ENCODE assay signal across 8 mouse cellular contexts in the genomic region with DNA sequence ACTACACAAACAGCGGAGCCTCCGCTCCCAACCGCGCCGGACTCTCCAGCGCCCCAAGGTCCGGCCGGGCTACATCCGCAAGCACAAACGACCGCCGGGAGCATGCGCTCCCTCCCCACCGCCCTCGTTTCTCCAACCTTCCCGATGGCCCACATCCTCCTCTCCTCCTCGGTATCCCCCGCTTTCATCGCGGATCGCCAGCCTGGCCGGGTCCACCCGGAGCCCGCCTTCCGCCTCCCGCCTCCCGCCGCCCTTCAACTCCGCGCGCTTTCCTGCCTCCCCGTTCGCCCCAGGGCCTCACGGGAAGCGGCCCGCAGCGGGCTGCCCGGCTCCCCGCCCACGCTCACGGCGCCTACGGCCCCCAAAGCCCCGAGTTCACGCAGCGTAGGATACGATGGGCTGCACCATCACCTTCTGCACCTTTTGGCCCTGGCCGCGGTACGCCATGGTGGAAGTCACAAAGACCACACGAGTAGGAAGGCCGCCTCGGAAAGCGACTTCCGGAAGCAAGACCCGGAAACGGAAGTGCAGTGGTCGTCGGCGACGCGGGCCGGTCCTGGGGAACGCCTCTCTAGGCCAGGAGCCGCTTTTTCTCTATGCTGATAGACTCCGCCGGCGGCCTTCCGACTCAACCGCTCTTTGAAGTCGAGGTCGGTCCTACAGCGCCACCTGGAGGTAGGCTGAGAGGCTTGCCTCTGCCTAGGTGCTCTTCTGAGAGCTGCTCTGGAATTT. TPM values are rescaled to one million over a fixed set of nuclear protein-coding genes. Genes with fewer than 3 reads are reported as not detected.
DNase-seq lines count a peak whose midpoint lies in the region; ATAC-seq and TF ChIP-seq lines count a peak whose summit lies in the region.

Snrpe (minus strand) TSS at position 521 of the 732 bp plus-strand sequence.

- H3K9ac ChIP-seq in heart, embryonic 12.5 days, result peak within 1 kb of the TSS; percentile 90
- H3K9ac ChIP-seq in kidney, postnatal 0 days (ENCODE audit: low read depth, low read length), result peak within 1 kb of the TSS; percentile 95
- peak within 1 kb of the TSS; percentile 95 for H3K9ac ChIP-seq in liver, embryonic 11.5 days (ENCODE audit: low read depth, low read length)
- peak within 1 kb of the TSS; percentile 88 for H3K9ac ChIP-seq in stomach, embryonic 14.5 days (replicated peaks; ENCODE audit: low read depth, low read length)

- under 1% methylated on average over 73 of the region's 73 CpGs for WGBS in heart, embryonic 12.5 days
- WGBS in kidney, postnatal 0 days, result under 1% methylated on average over 72 of the region's 73 CpGs
- under 1% methylated on average over 73 of the region's 73 CpGs for WGBS in liver, embryonic 11.5 days
- WGBS in stomach, embryonic 14.5 days, result under 1% methylated on average over 72 of the region's 73 CpGs

- H3K27ac ChIP-seq in heart, embryonic 12.5 days (ENCODE audit: poor library complexity, severe bottlenecking), result peak within 1 kb of the TSS; percentile 88
- peak within 1 kb of the TSS; percentile 95 for H3K27ac ChIP-seq in kidney, postnatal 0 days
- peak within 1 kb of the TSS; percentile 87 for H3K27ac ChIP-seq in liver, embryonic 11.5 days (ENCODE audit: low read depth, low read length)
- peak within 1 kb of the TSS; percentile 91 for H3K27ac ChIP-seq in stomach, embryonic 14.5 days (ENCODE audit: low read length)

- H3K4me2 ChIP-seq in heart, embryonic 12.5 days, result peak within 1 kb of the TSS; percentile 76
- peak within 1 kb of the TSS; percentile 55 for H3K4me2 ChIP-seq in kidney, postnatal 0 days (ENCODE audit: low read length)
- H3K4me2 ChIP-seq in liver, embryonic 11.5 days, result peak within 1 kb of the TSS; percentile 80
- H3K4me2 ChIP-seq in stomach, embryonic 14.5 days (replicated peaks; ENCODE audit: low read depth, low read length), result peak within 1 kb of the TSS; percentile 52

- H3K9me3 ChIP-seq in heart, embryonic 12.5 days (replicated peaks), result no peaks in the 10 kb centered on the region
- H3K9me3 ChIP-seq in kidney, postnatal 0 days (replicated peaks; ENCODE audit: low read length), result no peaks in the 10 kb centered on the region
- H3K9me3 ChIP-seq in liver, embryonic 11.5 days (ENCODE audit: control insufficient read depth, low read length), result no peaks in the 10 kb centered on the region
- H3K9me3 ChIP-seq in stomach, embryonic 14.5 days (ENCODE audit: control insufficient read depth, low read depth, low read length), result no peaks in the 10 kb centered on the region

- peak; percentile 98 for ATAC-seq in erythroid progenitor cell, adult 5-6 weeks (replicated peaks; ENCODE audit: low FRiP score, poor library complexity, severe bottlenecking)
- ATAC-seq in heart, embryonic 12.5 days (ENCODE audit: insufficient number of reproducible peaks, low FRiP score), result peak; percentile 96
- peak; percentile 96 for ATAC-seq in kidney, postnatal 0 days (replicated peaks; ENCODE audit: low FRiP score, low read depth)
- peak; percentile 97 for ATAC-seq in liver, embryonic 11.5 days (replicated peaks; ENCODE audit: low FRiP score)
- peak; percentile 98 for ATAC-seq in stomach, embryonic 14.5 days (ENCODE audit: insufficient number of reproducible peaks, insufficient read depth, low FRiP score, low read depth)

- peak within 1 kb of the TSS; percentile 84 for H3K4me3 ChIP-seq in heart, embryonic 12.5 days
- H3K4me3 ChIP-seq in kidney, postnatal 0 days (replicated peaks; ENCODE audit: low read depth, low read length), result peak within 1 kb of the TSS; percentile 93
- peak within 1 kb of the TSS; percentile 74 for H3K4me3 ChIP-seq in liver, embryonic 11.5 days (ENCODE audit: low read depth, low read length)
- peak within 1 kb of the TSS; percentile 77 for H3K4me3 ChIP-seq in stomach, embryonic 14.5 days (ENCODE audit: low read depth, low read length)

- no peaks in the 10 kb centered on the region for H3K27me3 ChIP-seq in heart, embryonic 12.5 days (replicated peaks)
- H3K27me3 ChIP-seq in kidney, postnatal 0 days (ENCODE audit: insufficient read depth, low read length), result no peaks in the 10 kb centered on the region
- H3K27me3 ChIP-seq in liver, embryonic 11.5 days (replicated peaks; ENCODE audit: control insufficient read depth, insufficient read depth, low read length), result no peaks in the 10 kb centered on the region
- no peaks in the 10 kb centered on the region for H3K27me3 ChIP-seq in stomach, embryonic 14.5 days (ENCODE audit: control insufficient read depth, insufficient read depth, low read length)

- peaks cover 8% of the 10 kb centered on the region for H3K4me1 ChIP-seq in heart, embryonic 12.5 days (replicated peaks)
- no peaks in the 10 kb centered on the region for H3K4me1 ChIP-seq in kidney, postnatal 0 days (replicated peaks; ENCODE audit: insufficient read depth, low read length)
- peaks cover 3% of the 10 kb centered on the region; the same call in 1 of the 2 replicates for H3K4me1 ChIP-seq in liver, embryonic 11.5 days (replicated peaks; ENCODE audit: control insufficient read depth, insufficient read depth, low read length)
- 0 out of 2 replicates have a peak, but pooled peaks cover 2% of the 10 kb centered on the region for H3K4me1 ChIP-seq in stomach, embryonic 14.5 days (ENCODE audit: control insufficient read depth, insufficient read depth, low read length)

- peak; percentile 98 for DNase-seq in CD4-positive helper T cell, adult 2 months (ENCODE audit: low read depth, low spot score)
- DNase-seq in brain, embryonic 18.5 days (ENCODE audit: low read depth, low spot score), result peak; percentile 96
- DNase-seq in kidney, postnatal 0 days (ENCODE audit: low spot score), result peak; percentile 100
- DNase-seq in liver, embryonic 11.5 days (ENCODE audit: low spot score), result peak; percentile 93
- peak; percentile 98 for DNase-seq in naive thymus-derived CD4-positive, alpha-beta T cell, adult 2 months (ENCODE audit: low read depth)

- H3K36me3 ChIP-seq in heart, embryonic 12.5 days, result peaks cover 48% of the 10 kb centered on the region
- peaks cover 28% of the 10 kb centered on the region for H3K36me3 ChIP-seq in kidney, postnatal 0 days (ENCODE audit: insufficient read depth, low read length)
- peaks cover 27% of the 10 kb centered on the region for H3K36me3 ChIP-seq in liver, embryonic 11.5 days (ENCODE audit: control insufficient read depth, insufficient read depth, low read length)
- H3K36me3 ChIP-seq in stomach, embryonic 14.5 days (ENCODE audit: control insufficient read depth, insufficient read depth, low read length), result peaks cover 30% of the 10 kb centered on the region

- TF ChIP-seq CTCF in kidney, postnatal 0 days (IDR thresholded peaks at IDR 0.05; ENCODE audit: low read depth), result peak; percentile 99

RNA-seq across cellular contexts. Expression of gene Snrpe, which starts in this region (rescaled TPM):
- 266 and 285 TPM in 2 replicates for total RNA-seq in erythroid progenitor cell, adult 5-6 weeks (2015; ENCODE audit: low replicate concordance)
- 123 and 292 TPM in 2 replicates for total RNA-seq in erythroid progenitor cell, adult 5-6 weeks (2017; ENCODE audit: low replicate concordance)
- 421 and 452 TPM in 2 replicates for polyA plus RNA-seq in heart, embryonic 12.5 days (2016; fragmentation: Nextera tagmentation; extraction: Ambion mirVana)
- 591 and 663 TPM in 2 replicates for polyA plus RNA-seq in kidney, postnatal 0 days (2015; fragmentation: Nextera tagmentation; extraction: Ambion mirVana)
- 690 and 722 TPM in 2 replicates for polyA plus RNA-seq in liver, embryonic 11.5 days (2014; fragmentation: Nextera tagmentation; extraction: Ambion mirVana)
- 697 and 785 TPM in 2 replicates for polyA plus RNA-seq in stomach, embryonic 14.5 days (2014; fragmentation: Nextera tagmentation; extraction: Ambion mirVana)

Comparison
In these comparisons a context has a peak if more than half of its experiments do, and no peak if none do; other contexts are left out.
1. Peak in every context shown above with its lines: DNase-seq, ATAC-seq, H3K4me3 ChIP-seq and H3K27ac ChIP-seq.